ENCODE assay signal across 8 mouse cellular contexts in genomic region chr4:74231405-74231804, GRCm38 (mm10). TPM values are rescaled to one million over a fixed set of nuclear protein-coding genes. Genes with fewer than 3 reads are reported as not detected.
DNase-seq lines count a peak whose midpoint lies in the region; ATAC-seq and TF ChIP-seq lines count a peak whose summit lies in the region.

No protein-coding gene starts in this region.

- no peaks in the 10 kb centered on the region for H3K27me3 ChIP-seq in MEL (ENCODE audit: control insufficient read depth in 1 of 2, insufficient read depth in 2 of 2, low read length in 2 of 2)
- H3K27me3 ChIP-seq in liver, embryonic 13.5 days = no peaks in the 10 kb centered on the region
- no peaks in the 10 kb centered on the region for H3K27me3 ChIP-seq in neural tube, embryonic 12.5 days (replicated peaks)

- no peak overlapping the region for H3K4me3 ChIP-seq in MEL (ENCODE audit: control insufficient read depth in 1 of 2, insufficient read depth in 1 of 2, low read depth in 2 of 2, low read length in 2 of 2)
- no peak overlapping the region for H3K4me3 ChIP-seq in liver, embryonic 13.5 days (replicated peaks)
- no peak overlapping the region for H3K4me3 ChIP-seq in neural tube, embryonic 12.5 days

- TF ChIP-seq POLR2A in MEL (IDR thresholded peaks at IDR 0.05; ENCODE audit: control insufficient read depth in 1 of 2, insufficient read depth in 1 of 2, low read depth in 1 of 2, low read length in 2 of 2, poor library complexity in 1 of 2) = no peak

- no peaks in the 10 kb centered on the region for H3K36me3 ChIP-seq in MEL (ENCODE audit: control insufficient read depth in 1 of 2, insufficient read depth in 2 of 2, low read length in 2 of 2)
- no peaks in the 10 kb centered on the region for H3K36me3 ChIP-seq in liver, embryonic 13.5 days
- H3K36me3 ChIP-seq in neural tube, embryonic 12.5 days = no peaks in the 10 kb centered on the region

- peak; percentile 57 to 69 (median 67) for TF ChIP-seq CTCF in MEL (IDR thresholded peaks at IDR 0.05 in 2 of 3, conservative IDR thresholded peaks at IDR 0.05 in 1 of 3; ENCODE audit: control insufficient read depth in 1 of 3, insufficient read depth in 1 of 3, low read depth in 2 of 3, low read length in 3 of 3, poor library complexity in 1 of 3, severe bottlenecking in 1 of 3)

- H3K4me2 ChIP-seq in liver, embryonic 13.5 days = no peak overlapping the region
- no peak overlapping the region for H3K4me2 ChIP-seq in neural tube, embryonic 12.5 days (replicated peaks)

- no peaks in the 10 kb centered on the region for H3K4me1 ChIP-seq in MEL (ENCODE audit: control insufficient read depth in 1 of 2, insufficient read depth in 2 of 2, low read length in 2 of 2)
- H3K4me1 ChIP-seq in liver, embryonic 13.5 days (replicated peaks) = no peaks in the 10 kb centered on the region
- no peaks in the 10 kb centered on the region for H3K4me1 ChIP-seq in neural tube, embryonic 12.5 days

- peak; percentile 58 for TF ChIP-seq RAD21 in MEL (IDR thresholded peaks at IDR 0.05; ENCODE audit: low read depth, low read length)

- no peak overlapping the region for H3K9ac ChIP-seq in MEL (ENCODE audit: control insufficient read depth, low read depth, low read length, poor library complexity, severe bottlenecking)
- no peak overlapping the region for H3K9ac ChIP-seq in liver, embryonic 13.5 days
- no peak overlapping the region for H3K9ac ChIP-seq in neural tube, embryonic 12.5 days

- no peaks in the 10 kb centered on the region for H3K79me2 ChIP-seq in MEL (ENCODE audit: control insufficient read depth, insufficient read depth, low read length, poor library complexity)

- DNase-seq in CD4-positive helper T cell, adult 2 months (ENCODE audit: low read depth, low spot score) = peak; percentile 53
- peak; percentile 53 for DNase-seq in MEL (ENCODE audit: low read depth, low spot score)
- DNase-seq in cerebellum, postnatal 10 days = peak; percentile 70 to 74
- peak; percentile 59 for DNase-seq in kidney, postnatal 10 days
- peak; percentile 11 for DNase-seq in liver, embryonic 13.5 days
- peak; percentile 20 to 49 for DNase-seq in urinary bladder, postnatal 36 days (ENCODE audit: low spot score in 2 of 2)

- no peak overlapping the region for H3K27ac ChIP-seq in MEL (ENCODE audit: control insufficient read depth, low read depth, low read length)
- H3K27ac ChIP-seq in liver, embryonic 13.5 days = no peak overlapping the region
- no peak overlapping the region for H3K27ac ChIP-seq in neural tube, embryonic 12.5 days

- peak; percentile 61 for ATAC-seq in granulocyte monocyte progenitor cell, adult 5-6 weeks (replicated peaks; ENCODE audit: poor library complexity, severe bottlenecking)
- ATAC-seq in liver, embryonic 13.5 days (ENCODE audit: low read depth) = peak; percentile 12; the same call in 1 of the 2 replicates
- peak; percentile 38; the same call in 1 of the 2 replicates for ATAC-seq in neural tube, embryonic 12.5 days (ENCODE audit: low FRiP score, low read depth)

- no peak for TF ChIP-seq EP300 in MEL (IDR thresholded peaks at IDR 0.05; ENCODE audit: low read depth in 1 of 2, low read length in 2 of 2)

- no peaks in the 10 kb centered on the region for H3K9me3 ChIP-seq in MEL (replicated peaks; ENCODE audit: insufficient read depth, low read length)
- no peaks in the 10 kb centered on the region for H3K9me3 ChIP-seq in liver, embryonic 13.5 days (replicated peaks)
- no peaks in the 10 kb centered on the region for H3K9me3 ChIP-seq in neural tube, embryonic 12.5 days

- 62% methylated on average over 5 of the region's 5 CpGs for WGBS in liver, embryonic 13.5 days (ENCODE audit: insufficient replicate concordance)
- WGBS in neural tube, embryonic 12.5 days = 71% methylated on average over 5 of the region's 5 CpGs

TF ChIP-seq in MEL, 35 proteins besides CTCF, POLR2A, EP300 and RAD21:
- TF ChIP-seq SMC3 (IDR thresholded peaks at IDR 0.05; ENCODE audit: low read depth, low read length) (peak; percentile 61), ZC3H11A (IDR thresholded peaks at IDR 0.05; ENCODE audit: low read depth, low read length) (peak; percentile 33; the same call in 1 of the 2 replicates), NRF1 (IDR thresholded peaks at IDR 0.05; ENCODE audit: insufficient read depth, low read depth, low read length, poor library complexity, severe bottlenecking) (no peak)

RNA-seq across cellular contexts. Expression of gene Kdm4c, which starts 10.9 kb away (rescaled TPM):
- total RNA-seq in MEL (2012; rRNA removed) = 8.4 and 9.6 TPM in 2 replicates
- polyA plus RNA-seq in MEL (2012; ENCODE audit: insufficient read depth in 1 of 2, insufficient read length in 2 of 2, low read depth in 1 of 2, low replicate concordance in 2 of 2, missing spikeins in 1 of 2) = 1 to 10 TPM in 1 of 2 experiments, not detected in 1; 7.5 TPM
- 15.6 and 17.1 TPM in 2 replicates for total RNA-seq in granulocyte monocyte progenitor cell, adult 5-6 weeks (2014; fragmentation: Nextera tagmentation)
- total RNA-seq in granulocyte monocyte progenitor cell, adult 5-6 weeks (2017) = 17.7 and 20.9 TPM in 2 replicates
- 4.3 and 5.3 TPM in 2 replicates for polyA plus RNA-seq in liver, embryonic 13.5 days (2015; fragmentation: Nextera tagmentation; extraction: Ambion mirVana)
- polyA plus RNA-seq in neural tube, embryonic 12.5 days (2016; fragmentation: Nextera tagmentation; extraction: Ambion mirVana) = 15.2 and 16.7 TPM in 2 replicates

Comparison
In these comparisons a context has a peak if more than half of its experiments do, and no peak if none do; other contexts are left out.
1. DNase-seq: peak in every context shown above with its lines; median percentile 72 in cerebellum, postnatal 10 days; 59 in kidney, postnatal 10 days; 53 in CD4-positive helper T cell, adult 2 months; 53 in MEL; 34 in urinary bladder, postnatal 36 days; 11 in liver, embryonic 13.5 days.